Mouse (Mus musculus) heart, embryonic 14.5 days (tissue): ENCODE results near the gene Cldn10. TPM values are rescaled to one million over a fixed set of nuclear protein-coding genes. Genes with fewer than 3 reads are reported as not detected.

Source experiments
- ATAC-seq: fragments of 200-750 bp; cut with Nextera tagmentation; 2 replicates; pipeline ENCODE4 v1.8.0; 2017; ENCODE audit warnings: low read depth, moderate TSS enrichment; ENCODE audit not compliant: insufficient number of reproducible peaks, insufficient read depth, low FRiP score
- H3K27ac ChIP-seq, 2 experiments: fragments of 200-500 bp in 1 of 2; fragments of 300-500 bp in 1 of 2; sonication (generic) in 1 of 2; replicated peaks in 1 of 2; 2 replicates each; pipeline ENCODE4 v1.5.1; 2012 to 2014; ENCODE audit warnings: low read depth in 2 of 2, low read length in 2 of 2, control low read depth in 1 of 2, mild to moderate bottlenecking in 1 of 2, mixed read lengths in 1 of 2; ENCODE audit not compliant: control insufficient read depth in 1 of 2, insufficient read depth in 1 of 2
- H3K27me3 ChIP-seq: fragments of 300-500 bp; sonication (generic); 2 replicates; pipeline ENCODE4 v1.6.1; 2014; ENCODE audit warnings: mild to moderate bottlenecking, low read length, control low read depth; ENCODE audit not compliant: control insufficient read depth, insufficient read depth
- H3K36me3 ChIP-seq: fragments of 300-500 bp; sonication (generic); 2 replicates; pipeline ENCODE4 v1.6.1; 2014; ENCODE audit warnings: mild to moderate bottlenecking, control low read depth, low read length, mixed read lengths; ENCODE audit not compliant: control insufficient read depth, insufficient read depth
- H3K4me1 ChIP-seq, 2 experiments: fragments of 200-500 bp in 1 of 2; fragments of 300-500 bp in 1 of 2; sonication (generic) in 1 of 2; 2 replicates each; pipeline ENCODE4 v1.6.1; 2012 to 2014; ENCODE audit warnings: low read length in 2 of 2, control low read depth in 1 of 2, mixed read lengths in 1 of 2; ENCODE audit not compliant: control insufficient read depth in 2 of 2, insufficient read depth in 2 of 2
- H3K4me2 ChIP-seq: fragments of 300-500 bp; sonication (generic); 2 replicates; pipeline ENCODE4 v1.6.1; 2014; ENCODE audit warnings: mild to moderate bottlenecking, low read length
- H3K4me3 ChIP-seq, 2 experiments: fragments of 200-500 bp in 1 of 2; fragments of 300-500 bp in 1 of 2; sonication (generic) in 1 of 2; 2 replicates each; pipeline ENCODE4 v1.5.1; 2012 to 2014; ENCODE audit warnings: low read length in 2 of 2, mild to moderate bottlenecking in 2 of 2, control low read depth in 1 of 2, low read depth in 1 of 2, moderate library complexity in 1 of 2; ENCODE audit not compliant: control insufficient read depth in 1 of 2, insufficient read depth in 1 of 2
- H3K9ac ChIP-seq: fragments of 300-500 bp; sonication (generic); 2 replicates; pipeline ENCODE4 v1.6.1; 2014; ENCODE audit warnings: mild to moderate bottlenecking, low read length
- H3K9me3 ChIP-seq: fragments of 300-500 bp; sonication (generic); 2 replicates; pipeline ENCODE4 v1.6.1; 2016; ENCODE audit warnings: low read length, control low read depth; ENCODE audit not compliant: control insufficient read depth
- WGBS: fragments of 180-500 bp; shearing (Covaris S2); extraction: QIAGEN DNeasy Blood & Tissue Kit; methylation state at CpG from one replicate; pipeline ENCODE4 v1.1.7; 2014; 5-methylcytosine and 5-hydroxymethylcytosine counted together
- polyA plus RNA-seq: library from polyadenylated mRNA; unstranded; fragments of >200 nt; fragmentation: Nextera tagmentation; extraction: Ambion mirVana; gene quantifications from 2 replicates; pipeline ENCODE4 v1.2.1, GENCODE M21; 2014

Cldn10 gene
- polyA plus RNA-seq, 1 experiment from 2014 or later: 0.45 TPM

GRCm38 (mm10) chr14:118829331-118830095 is 41.8 kb downstream of the Cldn10 start:
- Histone ChIP-seq H3K36me3 (no peaks in the 10 kb centered on the region), H3K9me3 (no peaks in the 10 kb centered on the region), H3K4me2 (no peak overlapping the region), H3K4me1 (no peaks in the 10 kb centered on the region), H3K9ac (no peak overlapping the region), H3K4me3 (no peak overlapping the region), H3K27me3 (no peaks in the 10 kb centered on the region), H3K27ac (no peak overlapping the region)
- WGBS: 84% methylated on average over 11 of the region's 11 CpGs
- no peak for ATAC-seq

- no peak overlapping the region for H3K4me3 ChIP-seq
- ATAC-seq: no peak
- no peaks in the 10 kb centered on the region for H3K36me3 ChIP-seq
- H3K9me3 ChIP-seq: no peaks in the 10 kb centered on the region
- 67% methylated on average over 4 of the region's 4 CpGs for WGBS
- H3K27ac ChIP-seq: no peak overlapping the region
- H3K4me2 ChIP-seq: no peak overlapping the region
- no peaks in the 10 kb centered on the region for H3K4me1 ChIP-seq
- no peaks in the 10 kb centered on the region for H3K27me3 ChIP-seq
- no peak overlapping the region for H3K9ac ChIP-seq
Measured at GRCm38 (mm10) chr14:118831597-118831996, 43.9 kb downstream of the Cldn10 start.

GRCm38 (mm10) chr14:118833241-118833640 is 45.5 kb downstream of the Cldn10 start:
- WGBS: 77% methylated on average over 6 of the region's 6 CpGs

GRCm38 (mm10) chr14:118834313-118834712 is 46.6 kb downstream of the Cldn10 start:
- ATAC-seq: no peak
- WGBS: 37% methylated on average over 7 of the region's 7 CpGs
- Histone ChIP-seq H3K27ac (no peak overlapping the region), H3K9me3 (no peaks in the 10 kb centered on the region), H3K27me3 (no peaks in the 10 kb centered on the region), H3K4me2 (no peak overlapping the region), H3K9ac (no peak overlapping the region), H3K36me3 (no peaks in the 10 kb centered on the region), H3K4me3 (no peak overlapping the region), H3K4me1 (no peaks in the 10 kb centered on the region)

More at GRCm38 (mm10) chr14:118833241-118833640, 45.5 kb downstream of the Cldn10 start:
- Histone ChIP-seq H3K36me3 (no peaks in the 10 kb centered on the region), H3K9ac (no peak overlapping the region), H3K27ac (no peak overlapping the region), H3K4me1 (no peaks in the 10 kb centered on the region), H3K4me2 (no peak overlapping the region), H3K4me3 (no peak overlapping the region), H3K9me3 (no peaks in the 10 kb centered on the region), H3K27me3 (no peaks in the 10 kb centered on the region)
- ATAC-seq: no peak

GRCm38 (mm10) chr14:118836145-118836544 is 48.4 kb downstream of the Cldn10 start:
- Histone ChIP-seq H3K27me3 (no peaks in the 10 kb centered on the region), H3K9me3 (no peaks in the 10 kb centered on the region), H3K4me1 (no peaks in the 10 kb centered on the region), H3K36me3 (no peaks in the 10 kb centered on the region), H3K4me2 (no peak overlapping the region), H3K4me3 (no peak overlapping the region), H3K27ac (no peak overlapping the region), H3K9ac (no peak overlapping the region)
- no peak for ATAC-seq
- WGBS: 87% methylated on average over 11 of the region's 11 CpGs

GRCm38 (mm10) chr14:118836754-118837153 is 49.0 kb downstream of the Cldn10 start:
- Histone ChIP-seq H3K4me2 (no peak overlapping the region), H3K27me3 (no peaks in the 10 kb centered on the region), H3K9ac (no peak overlapping the region), H3K36me3 (no peaks in the 10 kb centered on the region), H3K9me3 (no peaks in the 10 kb centered on the region), H3K4me3 (no peak overlapping the region), H3K4me1 (no peaks in the 10 kb centered on the region), H3K27ac (no peak overlapping the region)
- 67% methylated on average over 7 of the region's 7 CpGs for WGBS
- no peak for ATAC-seq

- Histone ChIP-seq H3K4me1 (no peaks in the 10 kb centered on the region), H3K4me2 (no peak overlapping the region), H3K27ac (no peak overlapping the region), H3K4me3 (no peak overlapping the region), H3K9me3 (no peaks in the 10 kb centered on the region), H3K27me3 (no peaks in the 10 kb centered on the region), H3K36me3 (no peaks in the 10 kb centered on the region), H3K9ac (no peak overlapping the region)
- WGBS: 78% methylated on average over 8 of the region's 8 CpGs
- ATAC-seq: no peak
Measured at GRCm38 (mm10) chr14:118838556-118839120, 50.9 kb downstream of the Cldn10 start.
